Mouse (Mus musculus): ENCODE results near the gene Olfr890.

- TF ChIP-seq CTCF (IDR thresholded peaks at IDR 0.05; ENCODE audit: low read depth) = no peak
- no peak for TF ChIP-seq EP300 (optimal IDR thresholded peaks at IDR 0.05)
Observed at GRCm38 (mm10) chr9:38114898-38115297, 27.4 kb upstream of the Olfr890 start, which contains the start of gene Olfr889.

Measured in stomach, postnatal 0 days (tissue).